Mouse (Mus musculus) stomach, embryonic 15.5 days (tissue): ENCODE results near the gene AI593442. TPM values are rescaled to one million over a fixed set of nuclear protein-coding genes. Genes with fewer than 3 reads are reported as not detected.

Experiments
- ATAC-seq: fragments of 200-750 bp; cut with Nextera tagmentation; 2 replicates; pipeline ENCODE4 v1.8.0; 2017; ENCODE audit warnings: low read depth, moderate number of reproducible peaks, moderate TSS enrichment; ENCODE audit not compliant: insufficient read depth, low FRiP score
- H3K27ac ChIP-seq: fragments of 300-500 bp; sonication (generic); 2 replicates; pipeline ENCODE4 v1.5.1; 2015; ENCODE audit warnings: mild to moderate bottlenecking, inconsistent platforms
- H3K27me3 ChIP-seq: fragments of 300-500 bp; sonication (generic); replicated peaks from 2 replicates; pipeline ENCODE4 v1.6.1; 2015; ENCODE audit warnings: inconsistent platforms
- H3K36me3 ChIP-seq: fragments of 300-500 bp; sonication (generic); 2 replicates; pipeline ENCODE4 v1.6.1; 2015; ENCODE audit warnings: inconsistent platforms
- H3K4me1 ChIP-seq: fragments of 300-500 bp; sonication (generic); 2 replicates; pipeline ENCODE4 v1.6.1; 2015; ENCODE audit warnings: inconsistent platforms
- H3K4me2 ChIP-seq: fragments of 300-500 bp; sonication (generic); 2 replicates; pipeline ENCODE4 v1.6.1; 2015; ENCODE audit warnings: mild to moderate bottlenecking, inconsistent platforms
- H3K4me3 ChIP-seq: fragments of 300-500 bp; sonication (generic); replicated peaks from 2 replicates; pipeline ENCODE4 v1.5.1; 2015; ENCODE audit warnings: inconsistent platforms
- H3K9ac ChIP-seq: fragments of 300-500 bp; sonication (generic); 2 replicates; pipeline ENCODE4 v1.6.1; 2015; ENCODE audit warnings: inconsistent platforms
- H3K9me3 ChIP-seq: fragments of 300-500 bp; sonication (generic); 2 replicates; pipeline ENCODE4 v1.6.1; 2016; ENCODE audit warnings: inconsistent platforms
- WGBS: fragments of 180-500 bp; shearing (Covaris S2); methylation state at CpG from one replicate; pipeline ENCODE4 v1.1.7; 2015; 5-methylcytosine and 5-hydroxymethylcytosine counted together
- polyA plus RNA-seq: library from polyadenylated mRNA; unstranded; fragments of >200 nt; fragmentation: Nextera tagmentation; extraction: Ambion mirVana; gene quantifications from 2 replicates; pipeline ENCODE4 v1.2.1, GENCODE M21; 2015

Gene AI593442
- 0.61 and 0.76 TPM in 2 replicates for polyA plus RNA-seq

GRCm38 (mm10) chr9:52679362-52679947, at the start of gene AI593442:
Gene AI593442, minus strand, starts transcription at chr9:52679780.
- Histone ChIP-seq H3K9me3 (no peaks in the 10 kb centered on the region), H3K9ac (no peak within 1 kb of the TSS)

GRCm38 (mm10) chr9:52728806-52729205, 49.2 kb upstream of the AI593442 start:
- no peaks in the 10 kb centered on the region for H3K27me3 ChIP-seq
- no peak overlapping the region for H3K27ac ChIP-seq
- no peak for ATAC-seq
- H3K4me3 ChIP-seq = no peak overlapping the region
- no peaks in the 10 kb centered on the region for H3K36me3 ChIP-seq
- no peak overlapping the region for H3K4me2 ChIP-seq
- H3K9me3 ChIP-seq = no peaks in the 10 kb centered on the region
- H3K4me1 ChIP-seq = no peaks in the 10 kb centered on the region
- WGBS = 80% methylated on average over 5 of the region's 5 CpGs
- no peak overlapping the region for H3K9ac ChIP-seq

More at GRCm38 (mm10) chr9:52679362-52679947, at the start of gene AI593442:
- H3K4me3 ChIP-seq = peak within 1 kb of the TSS; percentile 39
- peak within 1 kb of the TSS; percentile 64 for H3K4me2 ChIP-seq
- H3K36me3 ChIP-seq = no peaks in the 10 kb centered on the region
- H3K27ac ChIP-seq = no peak within 1 kb of the TSS
- WGBS = 1% methylated on average over 19 of the region's 27 CpGs
- H3K27me3 ChIP-seq = peaks cover 50% of the 10 kb centered on the region
- no peak for ATAC-seq
- 0 out of 2 replicates have a peak, but pooled peaks cover 8% of the 10 kb centered on the region for H3K4me1 ChIP-seq

- 75% methylated on average over 1 of the region's 1 CpGs for WGBS
- H3K9me3 ChIP-seq = no peaks in the 10 kb centered on the region
- H3K27ac ChIP-seq = no peak overlapping the region
- H3K4me2 ChIP-seq = no peak overlapping the region
- no peaks in the 10 kb centered on the region for H3K27me3 ChIP-seq
- no peak for ATAC-seq
- H3K4me3 ChIP-seq = no peak overlapping the region
- no peaks in the 10 kb centered on the region for H3K36me3 ChIP-seq
- no peak overlapping the region for H3K9ac ChIP-seq
- no peaks in the 10 kb centered on the region for H3K4me1 ChIP-seq
These were observed 43.0 kb upstream of the AI593442 start for GRCm38 (mm10) chr9:52722626-52723025.

GRCm38 (mm10) chr9:52719562-52719961, 40.0 kb upstream of the AI593442 start:
- WGBS = 48% methylated on average over 2 of the region's 2 CpGs
- no peaks in the 10 kb centered on the region for H3K36me3 ChIP-seq
- H3K4me1 ChIP-seq = no peaks in the 10 kb centered on the region
- no peak for ATAC-seq
- H3K4me3 ChIP-seq = no peak overlapping the region
- no peaks in the 10 kb centered on the region for H3K9me3 ChIP-seq
- no peak overlapping the region for H3K4me2 ChIP-seq
- H3K27me3 ChIP-seq = no peaks in the 10 kb centered on the region
- H3K27ac ChIP-seq = no peak overlapping the region
- H3K9ac ChIP-seq = no peak overlapping the region

GRCm38 (mm10) chr9:52680036-52680435, 456 bp upstream of the AI593442 start:
- no peak for ATAC-seq
- H3K4me1 ChIP-seq = 0 out of 2 replicates have a peak, but pooled peaks cover 8% of the 10 kb centered on the region
- no peak overlapping the region for H3K9ac ChIP-seq
- WGBS = 65% methylated on average over 5 of the region's 5 CpGs
- no peaks in the 10 kb centered on the region for H3K9me3 ChIP-seq
- H3K36me3 ChIP-seq = no peaks in the 10 kb centered on the region
- H3K4me3 ChIP-seq = no peak overlapping the region
- no peak overlapping the region for H3K27ac ChIP-seq
- peaks cover 50% of the 10 kb centered on the region for H3K27me3 ChIP-seq
- no peak overlapping the region for H3K4me2 ChIP-seq

GRCm38 (mm10) chr9:52678839-52679215, 753 bp downstream of the AI593442 start:
- Histone ChIP-seq H3K27ac (no peak overlapping the region), H3K4me3 (peak overlapping the region; percentile 39), H3K27me3 (peaks cover 50% of the 10 kb centered on the region), H3K4me1 (0 out of 2 replicates have a peak, but pooled peaks cover 8% of the 10 kb centered on the region), H3K36me3 (no peaks in the 10 kb centered on the region), H3K9ac (no peak overlapping the region), H3K4me2 (peak overlapping the region; percentile 64), H3K9me3 (no peaks in the 10 kb centered on the region)
- no peak for ATAC-seq
- 2% methylated on average over 10 of the region's 10 CpGs for WGBS

- no peaks in the 10 kb centered on the region for H3K36me3 ChIP-seq
- 2% methylated on average over 28 of the region's 28 CpGs for WGBS
- H3K27me3 ChIP-seq = peaks cover 50% of the 10 kb centered on the region
- no peak overlapping the region for H3K27ac ChIP-seq
- H3K9me3 ChIP-seq = no peaks in the 10 kb centered on the region
- 0 out of 2 replicates have a peak, but pooled peaks cover 8% of the 10 kb centered on the region for H3K4me1 ChIP-seq
- H3K9ac ChIP-seq = no peak overlapping the region
- no peak for ATAC-seq
- H3K4me3 ChIP-seq = peak overlapping the region; percentile 39
- H3K4me2 ChIP-seq = peak overlapping the region; percentile 64
These were observed 1.3 kb downstream of the AI593442 start for GRCm38 (mm10) chr9:52678179-52678838.

- H3K27me3 ChIP-seq = peaks cover 50% of the 10 kb centered on the region
- no peak overlapping the region for H3K4me2 ChIP-seq
- no peak overlapping the region for H3K9ac ChIP-seq
- H3K27ac ChIP-seq = no peak overlapping the region
- H3K4me3 ChIP-seq = no peak overlapping the region
- 0 out of 2 replicates have a peak, but pooled peaks cover 8% of the 10 kb centered on the region for H3K4me1 ChIP-seq
- 23% methylated on average over 4 of the region's 4 CpGs for WGBS
- H3K9me3 ChIP-seq = no peaks in the 10 kb centered on the region
- ATAC-seq = no peak
- no peaks in the 10 kb centered on the region for H3K36me3 ChIP-seq
These were observed 3.0 kb downstream of the AI593442 start for GRCm38 (mm10) chr9:52676587-52676986.

- Histone ChIP-seq H3K27ac (no peak overlapping the region), H3K27me3 (peaks cover 45% of the 10 kb centered on the region), H3K9ac (no peak overlapping the region), H3K4me1 (0 out of 2 replicates have a peak, but pooled peaks cover 8% of the 10 kb centered on the region), H3K4me2 (no peak overlapping the region), H3K36me3 (no peaks in the 10 kb centered on the region), H3K4me3 (no peak overlapping the region), H3K9me3 (no peaks in the 10 kb centered on the region)
- ATAC-seq = no peak
- WGBS = 59% methylated on average over 3 of the region's 3 CpGs
These were observed 3.6 kb downstream of the AI593442 start for GRCm38 (mm10) chr9:52675937-52676336.

- Histone ChIP-seq H3K27ac (no peak overlapping the region), H3K9me3 (no peaks in the 10 kb centered on the region), H3K4me1 (no peaks in the 10 kb centered on the region), H3K4me2 (no peak overlapping the region), H3K27me3 (no peaks in the 10 kb centered on the region), H3K36me3 (no peaks in the 10 kb centered on the region), H3K9ac (no peak overlapping the region), H3K4me3 (no peak overlapping the region)
- WGBS = 72% methylated on average over 3 of the region's 3 CpGs
- no peak for ATAC-seq
These were observed 18.2 kb downstream of the AI593442 start for GRCm38 (mm10) chr9:52661422-52661821.

GRCm38 (mm10) chr9:52650341-52650951, 29.1 kb downstream of the AI593442 start:
- H3K27me3 ChIP-seq = no peaks in the 10 kb centered on the region
- H3K36me3 ChIP-seq = no peaks in the 10 kb centered on the region
- H3K9me3 ChIP-seq = no peaks in the 10 kb centered on the region
- H3K27ac ChIP-seq = no peak overlapping the region
- 49% methylated on average over 5 of the region's 5 CpGs for WGBS
- H3K4me1 ChIP-seq = no peaks in the 10 kb centered on the region
- no peak overlapping the region for H3K4me2 ChIP-seq
- H3K4me3 ChIP-seq = no peak overlapping the region
- ATAC-seq = no peak; the same call in 1 of the 2 replicates
- H3K9ac ChIP-seq = no peak overlapping the region

GRCm38 (mm10) chr9:52645312-52645711, 34.3 kb downstream of the AI593442 start:
- no peaks in the 10 kb centered on the region for H3K27me3 ChIP-seq
- WGBS = 57% methylated on average over 2 of the region's 2 CpGs

More at GRCm38 (mm10) chr9:52645312-52645711, 34.3 kb downstream of the AI593442 start:
- Histone ChIP-seq H3K27ac (no peak overlapping the region), H3K4me2 (no peak overlapping the region), H3K36me3 (no peaks in the 10 kb centered on the region), H3K9me3 (no peaks in the 10 kb centered on the region), H3K9ac (no peak overlapping the region), H3K4me3 (no peak overlapping the region), H3K4me1 (no peaks in the 10 kb centered on the region)
- ATAC-seq = no peak
